Mouse (Mus musculus): ENCODE measurements around the gene Josd2. TPM values are rescaled to one million over a fixed set of nuclear protein-coding genes. Genes with fewer than 3 reads are reported as not detected.
A peak's percentile ranks its signal among the peaks of the same experiment; 100 is the strongest.

Gene Josd2
- 32.7 and 44.5 TPM in 2 replicates for total RNA-seq (2014; rRNA removed)
- polyA plus RNA-seq (2015; fragmentation: Nextera tagmentation; extraction: Ambion mirVana) = 28.3 and 32.7 TPM in 2 replicates

GRCm38 (mm10) chr7:44467811-44468411, at the start of gene Josd2:
TSS of gene Josd2 (plus strand) at chr7:44467980.
- H3K4me2 ChIP-seq (ENCODE audit: low read depth, low read length) = peak within 1 kb of the TSS; percentile 60
- peak; percentile 93 for ATAC-seq
- peaks cover 31% of the 10 kb centered on the region for H3K4me1 ChIP-seq (ENCODE audit: insufficient read depth, low read length)
- peaks cover 9% of the 10 kb centered on the region; the same call in 1 of the 2 replicates for H3K36me3 ChIP-seq (ENCODE audit: insufficient read depth, low read length)
- no peaks in the 10 kb centered on the region for H3K27me3 ChIP-seq (ENCODE audit: insufficient read depth, low read length)
- H3K9me3 ChIP-seq (ENCODE audit: low read length) = no peaks in the 10 kb centered on the region
- TF ChIP-seq CTCF (IDR thresholded peaks at IDR 0.05; ENCODE audit: low read depth) = no peak
- under 1% methylated on average over 42 of the region's 42 CpGs for WGBS
- peak within 1 kb of the TSS; percentile 67 for H3K9ac ChIP-seq (replicated peaks; ENCODE audit: low read length)
- peak; percentile 98 for DNase-seq (ENCODE audit: low spot score)
- H3K4me3 ChIP-seq (ENCODE audit: low read length) = peak within 1 kb of the TSS; percentile 55
- peak within 1 kb of the TSS; percentile 89 for H3K27ac ChIP-seq

- peak overlapping the region; percentile 83 for H3K4me2 ChIP-seq (ENCODE audit: low read depth, low read length)
- H3K4me1 ChIP-seq (ENCODE audit: insufficient read depth, low read length) = peaks cover 38% of the 10 kb centered on the region
- peak overlapping the region; percentile 80 for H3K4me3 ChIP-seq (ENCODE audit: low read length)
- no peak for TF ChIP-seq CTCF (IDR thresholded peaks at IDR 0.05; ENCODE audit: low read depth)
- peak overlapping the region; percentile 74 for H3K27ac ChIP-seq
- WGBS = 9% methylated on average over 6 of the region's 8 CpGs
- H3K9me3 ChIP-seq (ENCODE audit: low read length) = no peaks in the 10 kb centered on the region
- H3K36me3 ChIP-seq (ENCODE audit: insufficient read depth, low read length) = no peaks in the 10 kb centered on the region
- ATAC-seq (no peak), DNase-seq (ENCODE audit: low spot score) (no peak)
- H3K27me3 ChIP-seq (ENCODE audit: insufficient read depth, low read length) = no peaks in the 10 kb centered on the region
- peak overlapping the region; percentile 41; the same call in 1 of the 2 replicates for H3K9ac ChIP-seq (replicated peaks; ENCODE audit: low read length)
These were observed 40.1 kb upstream of the Josd2 start for GRCm38 (mm10) chr7:44427666-44428065.

- ATAC-seq (peak; percentile 44), DNase-seq (ENCODE audit: low spot score) (peak; percentile 82)
- Histone ChIP-seq H3K9me3 (ENCODE audit: low read length) (no peaks in the 10 kb centered on the region), H3K4me3 (ENCODE audit: low read length) (peak overlapping the region; percentile 80), H3K4me2 (ENCODE audit: low read depth, low read length) (peak overlapping the region; percentile 83), H3K9ac (replicated peaks; ENCODE audit: low read length) (peak overlapping the region; percentile 97), H3K27me3 (ENCODE audit: insufficient read depth, low read length) (no peaks in the 10 kb centered on the region), H3K36me3 (ENCODE audit: insufficient read depth, low read length) (no peaks in the 10 kb centered on the region), H3K4me1 (ENCODE audit: insufficient read depth, low read length) (peaks cover 38% of the 10 kb centered on the region), H3K27ac (peak overlapping the region; percentile 99)
- 2% methylated on average over 17 of the region's 38 CpGs for WGBS
- peak; percentile 31; the same call in 1 of the 2 replicates for TF ChIP-seq CTCF (IDR thresholded peaks at IDR 0.05; ENCODE audit: low read depth)
These were observed 39.4 kb upstream of the Josd2 start for GRCm38 (mm10) chr7:44428171-44428950.

GRCm38 (mm10) chr7:44428968-44429521, 38.7 kb upstream of the Josd2 start, which contains the start of gene Lrrc4b:
TSS of gene Lrrc4b (plus strand) at chr7:44429018.
- peaks cover 38% of the 10 kb centered on the region for H3K4me1 ChIP-seq (ENCODE audit: insufficient read depth, low read length)
- no peaks in the 10 kb centered on the region for H3K27me3 ChIP-seq (ENCODE audit: insufficient read depth, low read length)
- DNase-seq (ENCODE audit: low spot score) = peak; percentile 95
- H3K27ac ChIP-seq = peak within 1 kb of the TSS; percentile 99
- peak within 1 kb of the TSS; percentile 83 for H3K4me2 ChIP-seq (ENCODE audit: low read depth, low read length)
- H3K36me3 ChIP-seq (ENCODE audit: insufficient read depth, low read length) = no peaks in the 10 kb centered on the region
- no peak for TF ChIP-seq CTCF (IDR thresholded peaks at IDR 0.05; ENCODE audit: low read depth)
- WGBS = 2% methylated on average over 23 of the region's 69 CpGs
- H3K9me3 ChIP-seq (ENCODE audit: low read length) = no peaks in the 10 kb centered on the region
- H3K4me3 ChIP-seq (ENCODE audit: low read length) = peak within 1 kb of the TSS; percentile 80
- H3K9ac ChIP-seq (replicated peaks; ENCODE audit: low read length) = peak within 1 kb of the TSS; percentile 97
- ATAC-seq = peak; percentile 66

GRCm38 (mm10) chr7:44429534-44430488, 38.0 kb upstream of the Josd2 start:
- H3K27ac ChIP-seq = peak overlapping the region; percentile 99
- WGBS = 1% methylated on average over 27 of the region's 32 CpGs
- H3K9me3 ChIP-seq (ENCODE audit: low read length) = no peaks in the 10 kb centered on the region
- peak overlapping the region; percentile 80 for H3K4me3 ChIP-seq (ENCODE audit: low read length)
- peak; percentile 68 for DNase-seq (ENCODE audit: low spot score)
- H3K4me2 ChIP-seq (ENCODE audit: low read depth, low read length) = peak overlapping the region; percentile 83
- peak; percentile 46 for ATAC-seq
- no peak for TF ChIP-seq CTCF (IDR thresholded peaks at IDR 0.05; ENCODE audit: low read depth)
- no peaks in the 10 kb centered on the region for H3K27me3 ChIP-seq (ENCODE audit: insufficient read depth, low read length)
- no peaks in the 10 kb centered on the region for H3K36me3 ChIP-seq (ENCODE audit: insufficient read depth, low read length)
- peaks cover 38% of the 10 kb centered on the region for H3K4me1 ChIP-seq (ENCODE audit: insufficient read depth, low read length)
- peak overlapping the region; percentile 97 for H3K9ac ChIP-seq (replicated peaks; ENCODE audit: low read length)

- no peak overlapping the region for H3K4me3 ChIP-seq (ENCODE audit: low read length)
- H3K36me3 ChIP-seq (ENCODE audit: insufficient read depth, low read length) = no peaks in the 10 kb centered on the region
- no peak for TF ChIP-seq CTCF (IDR thresholded peaks at IDR 0.05; ENCODE audit: low read depth)
- peaks cover 32% of the 10 kb centered on the region for H3K4me1 ChIP-seq (ENCODE audit: insufficient read depth, low read length)
- H3K27me3 ChIP-seq (ENCODE audit: insufficient read depth, low read length) = no peaks in the 10 kb centered on the region
- no peak overlapping the region for H3K4me2 ChIP-seq (ENCODE audit: low read depth, low read length)
- no peaks in the 10 kb centered on the region for H3K9me3 ChIP-seq (ENCODE audit: low read length)
- whole genome bisulfite sequencing = 74% methylated on average over 6 of the region's 6 CpGs
- no peak overlapping the region for H3K27ac ChIP-seq
- DNase-seq (ENCODE audit: low spot score) (no peak), ATAC-seq (no peak)
- no peak overlapping the region for H3K9ac ChIP-seq (replicated peaks; ENCODE audit: low read length)
These were observed 35.2 kb upstream of the Josd2 start for GRCm38 (mm10) chr7:44432550-44432949.

Data from hindbrain, postnatal 0 days (tissue).